Mouse (Mus musculus) T-helper 2 cell (primary cell): ENCODE data around the gene Gm5447.

ENCODE experiments used
- in situ Hi-C: fragments of 300-600 bp; cut with MboI, MseI; formaldehyde crosslinking; loops from one replicate; pipeline ENCODE4 v1.15.1; 2025; ENCODE audit warnings: high pct_unique_total_duplicates

The Gm5447 gene

GRCm38 (mm10) chr13:30985598-30986466 lies 11.8 kb downstream of the Gm5447 start:
- in situ Hi-C loops, result no loop called here

GRCm38 (mm10) chr13:30986934-30987455 lies 13.0 kb downstream of the Gm5447 start:
- in situ Hi-C loops, result no loop called here

GRCm38 (mm10) chr13:30987686-30988085 lies 13.7 kb downstream of the Gm5447 start:
- in situ Hi-C loops, result no loop called here

- in situ Hi-C loops, result no loop called here
Observed at GRCm38 (mm10) chr13:30989710-30990109, 15.7 kb downstream of the Gm5447 start.

GRCm38 (mm10) chr13:30990233-30990632 lies 16.2 kb downstream of the Gm5447 start:
- in situ Hi-C loops, result no loop called here

GRCm38 (mm10) chr13:30993819-30994218 lies 19.8 kb downstream of the Gm5447 start:
- in situ Hi-C loops, result no loop called here

- in situ Hi-C loops, result no loop called here
Observed at GRCm38 (mm10) chr13:30994249-30994858, 20.4 kb downstream of the Gm5447 start.

- in situ Hi-C loops, result no loop called here
Observed at GRCm38 (mm10) chr13:30997526-30998253, 23.7 kb downstream of the Gm5447 start.

GRCm38 (mm10) chr13:30999799-31000198 lies 25.8 kb downstream of the Gm5447 start:
- in situ Hi-C loops, result loop anchor here (25.0 kb wide), 1 partner anchor 712 kb away; no protein-coding TSS in a partner anchor

GRCm38 (mm10) chr13:31004458-31004857 lies 30.5 kb downstream of the Gm5447 start:
- in situ Hi-C loops, result loop anchor here (25.0 kb wide), 1 partner anchor 717 kb away; no protein-coding TSS in a partner anchor

- in situ Hi-C loops, result loop anchor here (25.0 kb wide), 1 partner anchor 718 kb away; no protein-coding TSS in a partner anchor
Observed at GRCm38 (mm10) chr13:31004995-31005394, 31.0 kb downstream of the Gm5447 start.

- in situ Hi-C loops, result loop anchor here (25.0 kb wide), 1 partner anchor 730 kb away; no protein-coding TSS in a partner anchor
Observed at GRCm38 (mm10) chr13:31017545-31017944, 43.5 kb downstream of the Gm5447 start.

GRCm38 (mm10) chr13:31021514-31021913 lies 47.5 kb downstream of the Gm5447 start:
- in situ Hi-C loops, result loop anchor here (25.0 kb wide), 1 partner anchor 734 kb away; no protein-coding TSS in a partner anchor

- in situ Hi-C loops, result loop anchor here (25.0 kb wide), 1 partner anchor 735 kb away; no protein-coding TSS in a partner anchor
Observed at GRCm38 (mm10) chr13:31021927-31022326, 47.9 kb downstream of the Gm5447 start.

GRCm38 (mm10) chr13:31023664-31024063 lies 49.7 kb downstream of the Gm5447 start:
- in situ Hi-C loops, result loop anchor here (25.0 kb wide), 1 partner anchor 736 kb away; no protein-coding TSS in a partner anchor
